Mouse (Mus musculus): Measurements from ENCODE around the gene Gm4450.
"Not testable (repeated sequence)": the region's sequence is repeated elsewhere in the genome, so short reads cannot be mapped to it uniquely, and the experiment has no call there.

The Gm4450 gene

DNA sequence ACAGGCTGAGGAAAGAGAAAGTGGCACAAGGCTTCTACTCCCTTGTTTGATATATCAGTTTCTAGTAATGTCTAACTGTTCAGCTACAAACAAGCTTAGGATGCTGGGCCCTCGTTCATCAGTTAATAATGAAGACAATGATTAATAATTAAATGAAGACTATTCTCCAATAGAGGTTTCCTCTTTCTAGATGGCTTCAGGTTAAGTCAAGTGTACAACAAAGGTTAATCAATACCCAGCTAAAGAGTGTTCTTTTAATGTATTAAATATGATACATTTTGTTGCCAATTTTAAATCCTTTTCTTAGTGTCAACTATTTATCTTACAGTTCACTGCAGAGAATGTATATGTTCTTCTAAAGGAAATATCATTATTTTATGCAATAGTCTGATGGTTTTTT lies at the start of gene Gm4450:
TSS of gene Gm4450 (minus strand) at position 101 of the 400 bp plus-strand sequence.
- in situ Hi-C loops (cut with MseI, MboI): not testable (repeated sequence)

- in situ Hi-C loops (cut with MseI, MboI): not testable (repeated sequence)
Observed at GRCm38 (mm10) chr3:98497401-98497800, 40.5 kb upstream of the Gm4450 start.

DNA sequence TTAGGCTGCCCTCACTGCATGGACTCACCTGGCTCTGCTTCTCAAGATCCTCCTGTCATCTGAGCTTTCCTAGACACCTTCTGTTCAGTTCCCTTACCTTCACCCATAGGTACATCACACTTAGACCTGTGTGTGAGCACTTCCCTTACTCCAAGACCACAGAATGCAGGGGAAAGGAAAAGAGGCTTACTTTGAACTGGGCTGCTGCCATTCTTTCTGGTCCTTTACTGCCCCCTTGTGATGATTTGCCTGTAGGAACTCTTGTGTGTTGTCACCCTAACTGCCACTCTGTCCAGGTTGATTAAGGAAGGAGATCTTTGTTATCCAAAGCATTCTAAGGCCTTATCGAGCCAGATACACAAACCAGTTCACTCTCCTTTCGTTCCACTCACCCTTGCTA lies 39.8 kb upstream of the Gm4450 start:
- in situ Hi-C loops (cut with MseI, MboI): not testable (repeated sequence)

DNA sequence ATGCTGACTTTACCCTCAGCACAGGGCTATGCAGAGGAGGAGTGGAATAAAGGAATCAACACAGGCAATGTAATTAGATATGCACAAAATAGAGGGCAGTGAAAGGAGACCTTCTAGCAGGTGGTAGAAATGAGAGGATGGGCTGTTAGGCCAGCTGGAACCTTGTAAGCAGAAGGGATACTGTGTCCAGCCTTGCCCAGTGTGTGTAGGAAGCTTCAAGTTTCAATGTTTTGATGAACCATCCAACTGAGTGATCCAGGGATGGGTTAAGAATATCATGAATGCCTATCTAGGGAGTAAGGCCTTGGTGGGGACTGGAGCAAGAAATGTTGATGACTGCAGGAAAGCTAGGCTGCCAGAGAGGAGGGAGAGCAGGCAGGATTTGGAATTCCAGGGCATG lies 38.1 kb upstream of the Gm4450 start:
- in situ Hi-C loops (cut with MseI, MboI): not testable (repeated sequence)

GRCm38 (mm10) chr3:98494184-98494583 lies 37.3 kb upstream of the Gm4450 start:
- in situ Hi-C loops (cut with MseI, MboI): not testable (repeated sequence)

- in situ Hi-C loops (cut with MseI, MboI): not testable (repeated sequence)
Observed at GRCm38 (mm10) chr3:98471499-98471898, 14.6 kb upstream of the Gm4450 start.

GRCm38 (mm10) chr3:98471057-98471456 lies 14.1 kb upstream of the Gm4450 start:
- in situ Hi-C loops (cut with MseI, MboI): not testable (repeated sequence)

GRCm38 (mm10) chr3:98469323-98469722 lies 12.4 kb upstream of the Gm4450 start:
- in situ Hi-C loops (cut with MseI, MboI): not testable (repeated sequence)

- in situ Hi-C loops (cut with MseI, MboI): not testable (repeated sequence)
Observed at GRCm38 (mm10) chr3:98453786-98454185, 3.1 kb downstream of the Gm4450 start.

GRCm38 (mm10) chr3:98443924-98444323 lies 13.0 kb downstream of the Gm4450 start:
- in situ Hi-C loops (cut with MseI, MboI): loop anchor here in 1 of 2 experiments (25.0 kb wide), 1 partner anchor 107 kb away; the partner anchor contains the start of gene Phgdh

DNA sequence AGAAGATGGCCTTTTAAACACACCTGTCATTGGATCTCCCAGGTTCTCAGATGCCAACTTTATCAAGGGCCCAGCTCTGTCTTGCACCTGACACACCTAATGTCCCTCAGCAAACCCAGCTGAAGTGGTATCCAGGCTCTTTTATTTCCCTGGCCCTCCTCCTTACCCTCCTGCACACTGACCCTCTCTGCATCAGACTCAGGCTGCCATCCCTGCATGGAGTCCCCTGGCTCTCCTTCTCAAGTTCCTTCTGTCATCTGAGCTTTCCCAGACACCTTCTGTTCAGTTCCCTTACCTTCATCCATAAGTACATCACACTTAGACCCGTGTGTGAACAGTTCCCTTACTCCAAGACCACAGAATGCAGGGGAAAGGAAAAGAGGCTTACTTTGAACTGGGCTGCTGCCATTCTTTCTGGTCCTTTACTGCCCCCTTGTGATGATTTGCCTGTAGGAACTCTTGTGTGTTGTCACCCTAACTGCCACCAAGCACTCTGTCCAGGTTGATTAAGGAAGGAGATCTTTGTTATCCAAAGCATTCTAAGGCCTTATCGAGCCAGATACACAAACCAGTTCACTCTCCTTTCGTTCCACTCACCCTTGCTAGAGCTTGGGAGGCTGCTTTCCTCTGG lies 13.7 kb downstream of the Gm4450 start:
- in situ Hi-C loops (cut with MseI, MboI): loop anchor here in 1 of 2 experiments (25.0 kb wide), 1 partner anchor 106 kb away; the partner anchor contains the start of gene Phgdh

DNA sequence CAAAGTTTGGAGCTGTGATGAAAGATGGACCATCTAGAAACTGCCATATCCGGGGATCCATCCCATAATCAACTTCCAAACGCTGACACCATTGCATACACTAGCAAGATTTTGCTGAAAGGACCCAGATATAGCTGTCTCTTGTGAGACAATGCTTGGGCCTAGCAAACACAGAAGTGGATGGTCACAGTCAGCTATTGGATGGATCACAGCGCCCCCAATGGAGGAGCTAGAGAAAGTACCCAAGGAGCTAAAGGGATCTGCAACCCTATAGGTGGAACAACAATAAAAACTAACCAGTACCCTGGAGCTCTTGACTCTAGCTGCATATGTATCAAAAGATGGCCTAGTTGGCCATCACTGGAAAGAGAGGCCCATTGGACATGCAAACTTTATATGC lies 14.7 kb downstream of the Gm4450 start:
- in situ Hi-C loops (cut with MseI, MboI): loop anchor here in 1 of 2 experiments (25.0 kb wide), 1 partner anchor 105 kb away; the partner anchor contains the start of gene Phgdh

DNA sequence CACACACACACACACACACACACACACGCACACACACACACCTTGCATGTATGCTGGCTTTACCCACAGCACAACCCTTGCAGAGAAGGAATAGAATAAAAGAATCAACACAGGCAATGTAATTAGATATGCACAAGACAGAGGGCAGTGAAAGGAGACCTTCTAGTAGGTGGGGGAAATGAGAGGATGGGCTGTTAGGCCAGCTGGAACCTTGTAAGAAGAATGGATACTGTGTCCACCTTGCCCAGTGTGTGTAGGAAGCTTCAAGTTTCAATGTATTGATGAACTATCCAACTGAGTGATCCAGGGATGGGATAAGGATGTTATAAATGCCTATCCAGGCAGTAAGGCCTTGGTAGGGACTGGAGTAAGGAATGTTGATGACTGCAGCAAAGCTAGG lies 21.9 kb downstream of the Gm4450 start:
- in situ Hi-C loops (cut with MseI, MboI): loop anchor here in 1 of 2 experiments (25.0 kb wide), 1 partner anchor 98 kb away; the partner anchor contains the start of gene Phgdh

GRCm38 (mm10) chr3:98434088-98434816 lies 22.7 kb downstream of the Gm4450 start:
- in situ Hi-C loops (cut with MseI, MboI): loop anchor here in 1 of 2 experiments (25.0 kb wide), 1 partner anchor 97 kb away; the partner anchor contains the start of gene Phgdh

GRCm38 (mm10) chr3:98428928-98429525 lies 27.9 kb downstream of the Gm4450 start:
- in situ Hi-C loops (cut with MseI, MboI): loop anchor here in 1 of 2 experiments (25.0 kb wide), 1 partner anchor 92 kb away; the partner anchor contains the start of gene Phgdh

DNA sequence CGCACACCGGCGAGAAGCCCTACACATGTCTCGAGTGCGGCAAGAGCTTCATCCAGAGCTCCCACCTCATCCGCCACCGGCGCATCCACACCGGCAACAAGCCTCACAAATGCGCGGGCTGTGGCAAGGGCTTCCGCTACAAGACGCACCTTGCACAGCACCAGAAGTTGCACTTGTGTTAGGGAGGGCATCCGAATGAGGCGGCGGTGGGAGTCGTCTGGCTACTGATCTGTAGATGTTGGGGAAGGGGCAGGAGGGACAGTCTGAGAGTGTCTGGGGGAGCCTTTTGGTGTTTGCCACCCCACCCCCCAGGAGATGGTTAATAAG lies 28.5 kb downstream of the Gm4450 start:
- in situ Hi-C loops (cut with MseI, MboI): loop anchor here in 1 of 2 experiments (25.0 kb wide), 1 partner anchor 91 kb away; the partner anchor contains the start of gene Phgdh

- in situ Hi-C loops (cut with MseI, MboI): loop anchor here in 1 of 2 experiments (25.0 kb wide), 1 partner anchor 91 kb away; the partner anchor contains the start of gene Phgdh
Observed at GRCm38 (mm10) chr3:98427600-98428448, 29.1 kb downstream of the Gm4450 start.

DNA sequence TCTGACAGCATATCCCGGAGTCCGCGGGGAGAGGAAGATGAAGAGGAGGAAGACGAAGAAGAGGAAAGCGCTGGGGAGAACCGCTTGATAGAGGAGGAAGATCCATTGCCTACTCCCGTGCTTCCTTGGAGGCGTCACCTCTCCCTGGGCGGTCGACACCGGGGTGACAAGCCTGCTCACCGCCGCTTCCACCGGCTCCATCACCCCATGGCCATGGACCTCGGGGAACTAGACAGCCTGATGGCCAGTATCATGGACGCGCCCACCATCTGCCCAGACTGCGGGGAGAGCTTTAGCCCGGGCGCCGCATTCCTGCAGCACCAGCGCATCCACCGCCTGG lies 29.7 kb downstream of the Gm4450 start:
- in situ Hi-C loops (cut with MseI, MboI): loop anchor here in 1 of 2 experiments (25.0 kb wide), 1 partner anchor 90 kb away; the partner anchor contains the start of gene Phgdh

- in situ Hi-C loops (cut with MseI, MboI): loop anchor here in 1 of 2 experiments (25.0 kb wide), 1 partner anchor 89 kb away; the partner anchor contains the start of gene Phgdh
Observed at GRCm38 (mm10) chr3:98426749-98427148, 30.2 kb downstream of the Gm4450 start.

- in situ Hi-C loops (cut with MseI, MboI): loop anchor here (5.0 kb wide), 2 partner anchors 41 to 46 kb away; partner anchors contain the start of gene Zfp697 (in 1 of the 2)
Observed at GRCm38 (mm10) chr3:98422926-98423325, 34.0 kb downstream of the Gm4450 start.

- in situ Hi-C loops (cut with MseI, MboI): loop anchor here (5.0 kb wide), 2 partner anchors 37 to 42 kb away; partner anchors contain the start of gene Zfp697 (in 1 of the 2)
Observed at GRCm38 (mm10) chr3:98419786-98420070, 37.2 kb downstream of the Gm4450 start.
